Mouse (Mus musculus) hindbrain, embryonic 14.5 days (tissue): Measurements from ENCODE around the gene Nrcam. TPM values are rescaled to one million over a fixed set of nuclear protein-coding genes. Genes with fewer than 3 reads are reported as not detected.
A peak's percentile ranks its signal among the peaks of the same experiment; 100 is the strongest.

Source experiments
- ATAC-seq: fragments of 200-750 bp; cut with Nextera tagmentation; 2 replicates; pipeline ENCODE4 v1.8.0; 2017; ENCODE audit warnings: moderate number of reproducible peaks, mild to moderate bottlenecking, moderate TSS enrichment, moderate library complexity; ENCODE audit not compliant: low FRiP score
- DNase-seq: peaks from one replicate; pipeline ENCODE4 v3.0.0-alpha.2; 2015; ENCODE audit warnings: low spot score
- H3K27ac ChIP-seq: fragments of 300-500 bp; sonication (generic); 2 replicates; pipeline ENCODE4 v1.5.1; 2014; ENCODE audit warnings: mild to moderate bottlenecking, moderate library complexity
- H3K27me3 ChIP-seq: fragments of 300-500 bp; sonication (generic); 2 replicates; pipeline ENCODE4 v1.6.1; 2014; ENCODE audit warnings: mild to moderate bottlenecking, low read length, mixed read lengths; ENCODE audit not compliant: control insufficient read depth, insufficient read depth
- H3K36me3 ChIP-seq: fragments of 300-500 bp; sonication (generic); replicated peaks from 2 replicates; pipeline ENCODE4 v1.6.1; 2014; ENCODE audit not compliant: control insufficient read depth, insufficient read depth
- H3K4me1 ChIP-seq: fragments of 300-500 bp; sonication (generic); replicated peaks from 2 replicates; pipeline ENCODE4 v1.6.1; 2014; ENCODE audit warnings: antibody characterized with exemption, low read length, mixed read lengths; ENCODE audit not compliant: control insufficient read depth, insufficient read depth
- H3K4me2 ChIP-seq: fragments of 300-500 bp; sonication (generic); replicated peaks from 2 replicates; pipeline ENCODE4 v1.6.1; 2014; ENCODE audit warnings: mild to moderate bottlenecking, moderate library complexity
- H3K4me3 ChIP-seq: fragments of 300-500 bp; sonication (generic); replicated peaks from 2 replicates; pipeline ENCODE4 v1.5.1; 2014; ENCODE audit warnings: mild to moderate bottlenecking, low read length
- H3K9ac ChIP-seq: fragments of 300-500 bp; sonication (generic); 2 replicates; pipeline ENCODE4 v1.6.1; 2014
- H3K9me3 ChIP-seq: fragments of 300-500 bp; sonication (generic); 2 replicates; pipeline ENCODE4 v1.6.1; 2016; ENCODE audit warnings: low read length; ENCODE audit not compliant: control insufficient read depth
- WGBS: fragments of 180-500 bp; shearing (Covaris S2); extraction: QIAGEN DNeasy Blood & Tissue Kit; methylation state at CpG from one replicate; pipeline ENCODE4 v1.1.7; 2014; 5-methylcytosine and 5-hydroxymethylcytosine counted together
- polyA plus RNA-seq: library from polyadenylated mRNA; unstranded; fragments of >200 nt; fragmentation: Nextera tagmentation; extraction: Ambion mirVana; gene quantifications from 2 replicates; pipeline ENCODE4 v1.2.1, GENCODE M21; 2014

Nrcam gene
- polyA plus RNA-seq, 1 experiment from 2014 or later = 155 TPM

GRCm38 (mm10) chr12:44386398-44386797 is 57.7 kb downstream of the Nrcam start:
- Histone ChIP-seq H3K4me3 (no peak overlapping the region), H3K36me3 (no peaks in the 10 kb centered on the region), H3K9ac (no peak overlapping the region), H3K27ac (peak overlapping the region; percentile 46), H3K4me1 (peaks cover 13% of the 10 kb centered on the region), H3K4me2 (no peak overlapping the region), H3K27me3 (no peaks in the 10 kb centered on the region), H3K9me3 (no peaks in the 10 kb centered on the region)
- DNase-seq (no peak), ATAC-seq (peak; percentile 22; the same call in 1 of the 2 replicates)
- WGBS = 21% methylated on average over 7 of the region's 7 CpGs

GRCm38 (mm10) chr12:44388220-44388619 is 59.5 kb downstream of the Nrcam start:
- no peak overlapping the region for H3K9ac ChIP-seq
- 43% methylated on average over 1 of the region's 1 CpGs for WGBS
- DNase-seq (no peak), ATAC-seq (no peak)
- no peak overlapping the region for H3K27ac ChIP-seq
- H3K4me3 ChIP-seq = no peak overlapping the region
- H3K36me3 ChIP-seq = no peaks in the 10 kb centered on the region
- H3K9me3 ChIP-seq = no peaks in the 10 kb centered on the region
- peaks cover 13% of the 10 kb centered on the region for H3K4me1 ChIP-seq
- H3K27me3 ChIP-seq = no peaks in the 10 kb centered on the region
- H3K4me2 ChIP-seq = no peak overlapping the region

- WGBS = 64% methylated on average over 5 of the region's 5 CpGs
- DNase-seq (no peak), ATAC-seq (no peak)
- Histone ChIP-seq H3K27me3 (no peaks in the 10 kb centered on the region), H3K36me3 (no peaks in the 10 kb centered on the region), H3K4me3 (no peak overlapping the region), H3K27ac (no peak overlapping the region), H3K9ac (no peak overlapping the region), H3K9me3 (no peaks in the 10 kb centered on the region), H3K4me1 (peaks cover 13% of the 10 kb centered on the region), H3K4me2 (no peak overlapping the region)
Observed at GRCm38 (mm10) chr12:44390391-44391137, 61.9 kb downstream of the Nrcam start.

GRCm38 (mm10) chr12:44394901-44395300 is 66.2 kb downstream of the Nrcam start:
- no peak for DNase-seq
- no peak overlapping the region for H3K9ac ChIP-seq
- no peak overlapping the region for H3K4me3 ChIP-seq
- no peak for ATAC-seq
- no peaks in the 10 kb centered on the region for H3K27me3 ChIP-seq
- 81% methylated on average over 3 of the region's 3 CpGs for WGBS
- no peak overlapping the region for H3K27ac ChIP-seq
- no peaks in the 10 kb centered on the region; the same call in 1 of the 2 replicates for H3K4me1 ChIP-seq
- no peak overlapping the region for H3K4me2 ChIP-seq
- no peaks in the 10 kb centered on the region for H3K36me3 ChIP-seq
- H3K9me3 ChIP-seq = no peaks in the 10 kb centered on the region

- Histone ChIP-seq H3K27me3 (no peaks in the 10 kb centered on the region), H3K27ac (no peak overlapping the region; the same call in 1 of the 2 replicates), H3K36me3 (no peaks in the 10 kb centered on the region), H3K4me3 (no peak overlapping the region), H3K4me1 (peaks cover 6% of the 10 kb centered on the region; the same call in 1 of the 2 replicates), H3K4me2 (no peak overlapping the region), H3K9ac (no peak overlapping the region), H3K9me3 (no peaks in the 10 kb centered on the region)
- ATAC-seq (no peak), DNase-seq (no peak)
- 40% methylated on average over 5 of the region's 5 CpGs for WGBS
Observed at GRCm38 (mm10) chr12:44397782-44398181, 69.1 kb downstream of the Nrcam start.

GRCm38 (mm10) chr12:44402134-44402533 is 73.4 kb downstream of the Nrcam start:
- H3K9me3 ChIP-seq = no peaks in the 10 kb centered on the region
- peaks cover 23% of the 10 kb centered on the region for H3K4me1 ChIP-seq
- H3K4me3 ChIP-seq = no peak overlapping the region
- peak overlapping the region; percentile 26; the same call in 1 of the 2 replicates for H3K27ac ChIP-seq
- H3K4me2 ChIP-seq = no peak overlapping the region
- no peaks in the 10 kb centered on the region for H3K27me3 ChIP-seq
- DNase-seq = no peak
- H3K9ac ChIP-seq = no peak overlapping the region
- 48% methylated on average over 1 of the region's 1 CpGs for WGBS
- no peaks in the 10 kb centered on the region for H3K36me3 ChIP-seq
- ATAC-seq = no peak; the same call in 1 of the 2 replicates

GRCm38 (mm10) chr12:44403270-44403669 is 74.6 kb downstream of the Nrcam start:
- Histone ChIP-seq H3K9ac (no peak overlapping the region), H3K27me3 (no peaks in the 10 kb centered on the region), H3K9me3 (no peaks in the 10 kb centered on the region), H3K36me3 (no peaks in the 10 kb centered on the region), H3K4me3 (no peak overlapping the region), H3K4me2 (no peak overlapping the region), H3K4me1 (peaks cover 23% of the 10 kb centered on the region), H3K27ac (peak overlapping the region; percentile 83)
- no peak for ATAC-seq
- WGBS = 86% methylated on average over 1 of the region's 1 CpGs
- DNase-seq = no peak

- peaks cover 23% of the 10 kb centered on the region for H3K4me1 ChIP-seq
- no peak overlapping the region for H3K4me3 ChIP-seq
- ATAC-seq = peak; percentile 60; the same call in 1 of the 2 replicates
- H3K27ac ChIP-seq = peak overlapping the region; percentile 83
- no peaks in the 10 kb centered on the region for H3K36me3 ChIP-seq
- no peak overlapping the region for H3K4me2 ChIP-seq
- no peak for DNase-seq
- H3K9ac ChIP-seq = no peak overlapping the region
- 15% methylated on average over 3 of the region's 3 CpGs for WGBS
- no peaks in the 10 kb centered on the region for H3K27me3 ChIP-seq
- H3K9me3 ChIP-seq = no peaks in the 10 kb centered on the region
Observed at GRCm38 (mm10) chr12:44403731-44404424, 75.2 kb downstream of the Nrcam start.

GRCm38 (mm10) chr12:44409786-44410185 is 81.1 kb downstream of the Nrcam start:
- no peak for ATAC-seq
- Histone ChIP-seq H3K4me2 (no peak overlapping the region), H3K27ac (no peak overlapping the region), H3K36me3 (no peaks in the 10 kb centered on the region), H3K27me3 (no peaks in the 10 kb centered on the region), H3K9me3 (no peaks in the 10 kb centered on the region), H3K9ac (no peak overlapping the region), H3K4me1 (no peaks in the 10 kb centered on the region; the same call in 1 of the 2 replicates), H3K4me3 (no peak overlapping the region)
- WGBS = 87% methylated on average over 4 of the region's 4 CpGs
- no peak for DNase-seq
